Mouse (Mus musculus) effector memory CD4-positive, alpha-beta T cell, adult 7 months (primary cell): Measurements from ENCODE around the gene Vmn1r61. TPM values are rescaled to one million over a fixed set of nuclear protein-coding genes. Genes with fewer than 3 reads are reported as not detected.

Experiments
- polyA plus RNA-seq: library from polyadenylated mRNA; unstranded; fragments of 100-300 nt; shearing (Covaris generic); gene quantifications from one replicate; pipeline ENCODE4 v1.2.1, GENCODE M21; 2017

Gene Vmn1r61
- 0.06 TPM for polyA plus RNA-seq

DNA sequence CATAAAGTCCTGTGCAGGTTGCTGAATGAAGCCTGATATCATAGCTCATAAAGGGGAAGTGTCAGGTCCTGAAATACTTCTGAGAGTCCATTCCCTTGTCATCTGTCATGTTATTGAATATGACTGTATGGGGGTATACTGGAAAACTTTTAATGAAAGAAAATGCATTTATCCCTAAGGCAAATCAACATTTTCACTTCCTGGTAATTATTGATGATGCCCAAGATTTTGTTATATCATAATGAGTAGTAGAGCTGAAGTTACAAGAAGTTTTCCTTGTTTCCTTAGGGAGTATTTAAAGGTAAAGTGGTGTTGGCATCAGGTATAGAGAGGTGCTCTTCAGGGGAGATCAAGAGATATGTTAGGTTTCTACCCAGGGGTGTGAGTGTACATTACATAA is at the start of gene Vmn1r61:
Gene Vmn1r61, minus strand, starts transcription at position 101 of the 400 bp plus-strand sequence.

Other genes with a start within 250 kb of the Vmn1r61 start
- not detected for gene Vmn1r58, start 199.9 kb downstream of the Vmn1r61 start, polyA plus RNA-seq
- gene Vmn1r59, start 156.5 kb downstream of the Vmn1r61 start, polyA plus RNA-seq, result 0.24 TPM
- gene Vmn2r28, start 119.3 kb downstream of the Vmn1r61 start, polyA plus RNA-seq, result not detected
- 0.23 TPM for gene Vmn1r60, start 66.0 kb downstream of the Vmn1r61 start, polyA plus RNA-seq
- 0.57 TPM for gene Vmn1r62, start 60.3 kb upstream of the Vmn1r61 start, polyA plus RNA-seq
- not detected for gene Vmn1r63, start 192.2 kb upstream of the Vmn1r61 start, polyA plus RNA-seq